ENCODE assay signal across 15 mouse cellular contexts in the genomic region with DNA sequence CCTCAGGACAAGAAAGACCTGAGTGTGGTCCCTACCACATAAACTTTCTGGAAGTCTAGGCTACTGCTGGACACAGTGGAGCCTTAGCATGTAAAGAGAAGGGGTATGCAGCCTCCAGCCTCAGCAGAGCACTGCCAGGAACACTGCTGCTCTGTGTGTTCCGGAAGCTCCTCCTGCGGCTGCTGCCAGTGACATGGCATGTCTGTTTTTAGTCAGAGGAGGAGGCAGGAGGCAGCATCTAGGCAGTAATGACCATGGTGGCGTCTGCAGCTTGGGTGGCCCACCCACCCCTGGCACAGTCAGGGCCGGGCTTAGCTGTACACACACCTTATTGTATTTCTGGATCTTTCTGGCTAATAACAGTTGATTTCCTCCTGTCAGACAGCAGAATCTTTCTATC.
A peak's percentile ranks its signal among the peaks of the same experiment; 100 is the strongest.
DNase-seq lines count a peak whose midpoint lies in the region; ATAC-seq and TF ChIP-seq lines count a peak whose summit lies in the region.
"Had no signal": no experiment of that assay in that cellular context is flagged by ENCODE, and none has a peak within 500 bp of the region (broad histone marks: within the 10 kb centered on the region; RNA-seq: fewer than 3 reads in every experiment).

No protein-coding gene starts in this region.

- no peak for DNase-seq in hindbrain, embryonic 14.5 days (ENCODE audit: low spot score)
- DNase-seq in lung, postnatal 36 days: no peak
- DNase-seq in limb, embryonic 14.5 days (ENCODE audit: low spot score): no peak
- no peak for DNase-seq in gastrocnemius, postnatal 10 days
- DNase-seq: adrenal gland, postnatal 36 days; kidney, postnatal 10 days; liver, embryonic 13.5 days; thymus, adult 18-20 months had no signal

- no peaks in the 10 kb centered on the region for H3K27me3 ChIP-seq in hindbrain, embryonic 12.5 days
- H3K27me3 ChIP-seq in hindbrain, embryonic 14.5 days (ENCODE audit: control insufficient read depth, insufficient read depth, low read length): no peaks in the 10 kb centered on the region
- H3K27me3 ChIP-seq in lung, embryonic 16.5 days (ENCODE audit: control insufficient read depth, insufficient read depth, low read depth, low read length): no peaks in the 10 kb centered on the region
- no peaks in the 10 kb centered on the region for H3K27me3 ChIP-seq in embryonic facial prominence, embryonic 13.5 days
- no peaks in the 10 kb centered on the region for H3K27me3 ChIP-seq in limb, embryonic 14.5 days (ENCODE audit: control insufficient read depth, insufficient read depth, low read length)
- H3K27me3 ChIP-seq: liver, embryonic 13.5 days had no signal

- no peak overlapping the region for H3K4me3 ChIP-seq in hindbrain, embryonic 12.5 days
- H3K4me3 ChIP-seq in hindbrain, embryonic 14.5 days (replicated peaks; ENCODE audit: low read length): no peak overlapping the region
- no peak overlapping the region for H3K4me3 ChIP-seq in lung, embryonic 16.5 days (ENCODE audit: low read length)
- H3K4me3 ChIP-seq in embryonic facial prominence, embryonic 13.5 days: no peak overlapping the region
- H3K4me3 ChIP-seq in limb, embryonic 14.5 days (replicated peaks; ENCODE audit: low read length): no peak overlapping the region
- H3K4me3 ChIP-seq: liver, embryonic 13.5 days; myocyte had no signal

- no peak for TF ChIP-seq POLR2A in limb, embryonic 14.5 days (IDR thresholded peaks at IDR 0.05; ENCODE audit: borderline replicate concordance, extremely low read depth, insufficient read depth, insufficient read length)

- H3K36me3 ChIP-seq in hindbrain, embryonic 12.5 days: peaks cover 23% of the 10 kb centered on the region
- H3K36me3 ChIP-seq in hindbrain, embryonic 14.5 days (replicated peaks; ENCODE audit: control insufficient read depth, insufficient read depth): peaks cover 30% of the 10 kb centered on the region
- no peaks in the 10 kb centered on the region for H3K36me3 ChIP-seq in lung, embryonic 16.5 days (ENCODE audit: control insufficient read depth, insufficient read depth, low read length)
- H3K36me3 ChIP-seq in embryonic facial prominence, embryonic 13.5 days: peaks cover 12% of the 10 kb centered on the region
- H3K36me3 ChIP-seq in limb, embryonic 14.5 days (ENCODE audit: control insufficient read depth, insufficient read depth, low read length): no peaks in the 10 kb centered on the region
- H3K36me3 ChIP-seq: liver, embryonic 13.5 days had no signal

- H3K9me3 ChIP-seq in hindbrain, embryonic 12.5 days (replicated peaks): no peaks in the 10 kb centered on the region
- no peaks in the 10 kb centered on the region for H3K9me3 ChIP-seq in hindbrain, embryonic 14.5 days (ENCODE audit: control insufficient read depth, low read length)
- H3K9me3 ChIP-seq in lung, embryonic 16.5 days (ENCODE audit: control insufficient read depth, low read length): no peaks in the 10 kb centered on the region
- H3K9me3 ChIP-seq in embryonic facial prominence, embryonic 13.5 days: no peaks in the 10 kb centered on the region
- H3K9me3 ChIP-seq in limb, embryonic 14.5 days (ENCODE audit: control insufficient read depth, low read length): no peaks in the 10 kb centered on the region
- H3K9me3 ChIP-seq: liver, embryonic 13.5 days had no signal

- ATAC-seq in hindbrain, embryonic 12.5 days (ENCODE audit: low FRiP score): no peak
- no peak for ATAC-seq in hindbrain, embryonic 14.5 days (ENCODE audit: low FRiP score)
- peak; percentile 52 for ATAC-seq in lung, embryonic 16.5 days (ENCODE audit: low read depth)
- no peak for ATAC-seq in embryonic facial prominence, embryonic 13.5 days (ENCODE audit: insufficient number of reproducible peaks, insufficient read depth, low FRiP score, low TSS enrichment, low read depth)
- ATAC-seq in limb, embryonic 14.5 days (ENCODE audit: low FRiP score, low read depth): no peak
- ATAC-seq: CD4-positive, CD25-positive, alpha-beta regulatory T cell, adult 4 months; forebrain, embryonic 16.5 days; inflammation-experienced regulatory T-cells, adult 6 months had no signal

- 74% methylated on average over 4 of the region's 4 CpGs for WGBS in hindbrain, embryonic 12.5 days
- 74% methylated on average over 4 of the region's 4 CpGs for WGBS in hindbrain, embryonic 14.5 days
- 41% methylated on average over 4 of the region's 4 CpGs for WGBS in lung, embryonic 16.5 days
- WGBS in embryonic facial prominence, embryonic 13.5 days: 43% methylated on average over 4 of the region's 4 CpGs
- 43% methylated on average over 4 of the region's 4 CpGs for WGBS in limb, embryonic 14.5 days

- 0 out of 2 replicates have a peak overlapping the region, but pooled peaks have one; percentile 12 for H3K27ac ChIP-seq in hindbrain, embryonic 12.5 days
- H3K27ac ChIP-seq in hindbrain, embryonic 14.5 days: no peak overlapping the region
- peak overlapping the region; percentile 42; the same call in 1 of the 2 replicates for H3K27ac ChIP-seq in lung, embryonic 16.5 days (ENCODE audit: low read length)
- peak overlapping the region; percentile 51 for H3K27ac ChIP-seq in embryonic facial prominence, embryonic 13.5 days
- peak overlapping the region; percentile 52; the same call in 1 of the 2 replicates for H3K27ac ChIP-seq in limb, embryonic 14.5 days (replicated peaks; ENCODE audit: low read depth, low read length)
- H3K27ac ChIP-seq: liver, embryonic 13.5 days had no signal

- no peak overlapping the region for H3K9ac ChIP-seq in hindbrain, embryonic 12.5 days
- H3K9ac ChIP-seq in hindbrain, embryonic 14.5 days: no peak overlapping the region
- no peak overlapping the region for H3K9ac ChIP-seq in lung, embryonic 16.5 days (ENCODE audit: low read length)
- no peak overlapping the region for H3K9ac ChIP-seq in embryonic facial prominence, embryonic 13.5 days
- no peak overlapping the region for H3K9ac ChIP-seq in limb, embryonic 14.5 days (ENCODE audit: low read depth, low read length, severe bottlenecking)
- H3K9ac ChIP-seq: liver, embryonic 13.5 days had no signal

- H3K4me1 ChIP-seq in hindbrain, embryonic 12.5 days: peaks cover 22% of the 10 kb centered on the region
- peaks cover 10% of the 10 kb centered on the region for H3K4me1 ChIP-seq in hindbrain, embryonic 14.5 days (replicated peaks; ENCODE audit: control insufficient read depth, insufficient read depth, low read length)
- H3K4me1 ChIP-seq in lung, embryonic 16.5 days (replicated peaks; ENCODE audit: control insufficient read depth, insufficient read depth, low read length): peaks cover 7% of the 10 kb centered on the region; the same call in 1 of the 2 replicates
- H3K4me1 ChIP-seq in embryonic facial prominence, embryonic 13.5 days: peaks cover 21% of the 10 kb centered on the region
- peaks cover 11% of the 10 kb centered on the region for H3K4me1 ChIP-seq in limb, embryonic 14.5 days (ENCODE audit: control insufficient read depth, insufficient read depth, low read length)
- H3K4me1 ChIP-seq: liver, embryonic 13.5 days had no signal

- no peak overlapping the region for H3K4me2 ChIP-seq in hindbrain, embryonic 12.5 days (replicated peaks)
- no peak overlapping the region for H3K4me2 ChIP-seq in hindbrain, embryonic 14.5 days (replicated peaks)
- no peak overlapping the region for H3K4me2 ChIP-seq in lung, embryonic 16.5 days (ENCODE audit: low read depth, low read length)
- no peak overlapping the region for H3K4me2 ChIP-seq in embryonic facial prominence, embryonic 13.5 days
- H3K4me2 ChIP-seq in limb, embryonic 14.5 days (replicated peaks; ENCODE audit: low read depth, low read length, severe bottlenecking): no peak overlapping the region
- H3K4me2 ChIP-seq: liver, embryonic 13.5 days had no signal
